10 mouse cellular contexts compared by ENCODE assay signal in genomic region chr9:46632576-46632975, GRCm38 (mm10).
A peak's percentile ranks its signal among the peaks of the same experiment; 100 is the strongest.
DNase-seq lines count a peak whose midpoint lies in the region; ATAC-seq and TF ChIP-seq lines count a peak whose summit lies in the region.
"Had no signal": no experiment of that assay in that cellular context is flagged by ENCODE, and none has a peak within 500 bp of the region (broad histone marks: within the 10 kb centered on the region; RNA-seq: fewer than 3 reads in every experiment).

No protein-coding gene starts in this region.

- no peak overlapping the region for H3K4me3 ChIP-seq in forebrain, embryonic 16.5 days (replicated peaks; ENCODE audit: low read length)
- H3K4me3 ChIP-seq in forebrain, embryonic 13.5 days: no peak overlapping the region
- no peak overlapping the region for H3K4me3 ChIP-seq in layer of hippocampus, adult 2 months
- no peak overlapping the region for H3K4me3 ChIP-seq in olfactory bulb, adult 2 months (ENCODE audit: insufficient read depth, low read depth, low read length)
- H3K4me3 ChIP-seq: liver, embryonic 13.5 days; midbrain, embryonic 15.5 days had no signal

- peaks cover 8% of the 10 kb centered on the region for H3K4me1 ChIP-seq in forebrain, embryonic 16.5 days (replicated peaks; ENCODE audit: control insufficient read depth, insufficient read depth, low read length)
- peaks cover 7% of the 10 kb centered on the region; the same call in 1 of the 2 replicates for H3K4me1 ChIP-seq in forebrain, embryonic 13.5 days
- H3K4me1 ChIP-seq in olfactory bulb, adult 2 months (ENCODE audit: control insufficient read depth, insufficient read depth, low read length): peaks cover 3% of the 10 kb centered on the region
- H3K4me1 ChIP-seq: liver, embryonic 13.5 days; midbrain, embryonic 15.5 days had no signal

- no peak overlapping the region for H3K9ac ChIP-seq in forebrain, embryonic 16.5 days (replicated peaks; ENCODE audit: low read depth, low read length)
- H3K9ac ChIP-seq in forebrain, embryonic 13.5 days: no peak overlapping the region
- H3K9ac ChIP-seq: liver, embryonic 13.5 days; midbrain, embryonic 15.5 days had no signal

- 32% methylated on average over 10 of the region's 10 CpGs for WGBS in forebrain, embryonic 16.5 days
- 59% methylated on average over 10 of the region's 10 CpGs for WGBS in forebrain, embryonic 13.5 days
- WGBS in olfactory bulb, adult 2 months: 25% methylated on average over 10 of the region's 10 CpGs

- H3K27ac ChIP-seq in forebrain, embryonic 16.5 days (ENCODE audit: low read length): no peak overlapping the region
- H3K27ac ChIP-seq in forebrain, embryonic 13.5 days: no peak overlapping the region
- peak overlapping the region; percentile 51 for H3K27ac ChIP-seq in layer of hippocampus, adult 2 months
- H3K27ac ChIP-seq in olfactory bulb, adult 2 months (ENCODE audit: insufficient read depth, low read depth, low read length): 0 out of 2 replicates have a peak overlapping the region, but pooled peaks have one; percentile 42
- H3K27ac ChIP-seq: liver, embryonic 13.5 days; midbrain, embryonic 15.5 days had no signal

- no peak for TF ChIP-seq POLR2A in olfactory bulb, adult 2 months (IDR thresholded peaks at IDR 0.05; ENCODE audit: insufficient read depth, low read depth, low read length)

- H3K36me3 ChIP-seq in forebrain, embryonic 16.5 days (ENCODE audit: control insufficient read depth, insufficient read depth): no peaks in the 10 kb centered on the region
- no peaks in the 10 kb centered on the region for H3K36me3 ChIP-seq in forebrain, embryonic 13.5 days (ENCODE audit: poor library complexity, severe bottlenecking)
- H3K36me3 ChIP-seq: liver, embryonic 13.5 days; midbrain, embryonic 15.5 days had no signal

- no peaks in the 10 kb centered on the region for H3K9me3 ChIP-seq in forebrain, embryonic 16.5 days (ENCODE audit: control insufficient read depth, low read length)
- H3K9me3 ChIP-seq in forebrain, embryonic 13.5 days (replicated peaks): no peaks in the 10 kb centered on the region
- H3K9me3 ChIP-seq: liver, embryonic 13.5 days; midbrain, embryonic 15.5 days had no signal

- peak; percentile 69 for ATAC-seq in forebrain, embryonic 16.5 days
- ATAC-seq in forebrain, embryonic 13.5 days: no peak
- no peak for ATAC-seq in monocyte, adult 5-6 weeks (replicated peaks; ENCODE audit: insufficient number of reproducible peaks, low FRiP score, low TSS enrichment, poor library complexity, severe bottlenecking)
- ATAC-seq: midbrain, embryonic 15.5 days had no signal

- no peak for TF ChIP-seq CTCF in layer of hippocampus, adult 2 months (conservative IDR thresholded peaks at IDR 0.05)
- no peak for TF ChIP-seq CTCF in olfactory bulb, adult 2 months (IDR thresholded peaks at IDR 0.05; ENCODE audit: insufficient read depth, low read depth, low read length)

- H3K4me2 ChIP-seq in forebrain, embryonic 16.5 days (ENCODE audit: low read length): no peak overlapping the region
- no peak overlapping the region for H3K4me2 ChIP-seq in forebrain, embryonic 13.5 days
- H3K4me2 ChIP-seq: liver, embryonic 13.5 days; midbrain, embryonic 15.5 days had no signal

- no peaks in the 10 kb centered on the region for H3K27me3 ChIP-seq in forebrain, embryonic 16.5 days (replicated peaks; ENCODE audit: control insufficient read depth, insufficient read depth, low read length)
- H3K27me3 ChIP-seq in forebrain, embryonic 13.5 days: no peaks in the 10 kb centered on the region
- H3K27me3 ChIP-seq: liver, embryonic 13.5 days; midbrain, embryonic 15.5 days had no signal

- DNase-seq in cerebellum, adult 9-10 months: peak; percentile 80
- DNase-seq in layer of hippocampus, adult 2 months (ENCODE audit: low spot score in 2 of 2): peak; percentile 74 to 86
- no peak for DNase-seq in lung, postnatal 14 days
- DNase-seq in ovary, postnatal 10 days (ENCODE audit: low spot score): no peak
- DNase-seq: liver, embryonic 13.5 days had no signal

Comparison
In these comparisons a context has a peak if more than half of its experiments do, and no peak if none do; other contexts are left out.
1. H3K27ac ChIP-seq: peak in layer of hippocampus, adult 2 months (single experiment) and olfactory bulb, adult 2 months (single experiment); none in forebrain, embryonic 16.5 days (single experiment) and forebrain, embryonic 13.5 days (single experiment).
2. DNase-seq: peak in cerebellum, adult 9-10 months (single experiment) and layer of hippocampus, adult 2 months (2 of 2); none in lung, postnatal 14 days (single experiment) and ovary, postnatal 10 days (single experiment).